Mouse (Mus musculus): ENCODE results near the gene Gper1. TPM values are rescaled to one million over a fixed set of nuclear protein-coding genes. Genes with fewer than 3 reads are reported as not detected.

Gene Gper1
- polyA plus RNA-seq, 1 experiment from 2014 or later, result 4.4 TPM

GRCm38 (mm10) chr5:139457241-139457640 is 34.3 kb downstream of the Gper1 start:
- H3K9ac ChIP-seq (ENCODE audit: low read length), result no peak overlapping the region
- no peaks in the 10 kb centered on the region for H3K27me3 ChIP-seq (ENCODE audit: control insufficient read depth, insufficient read depth, low read length)
- H3K4me1 ChIP-seq (ENCODE audit: control insufficient read depth, insufficient read depth, low read length), result peaks cover 4% of the 10 kb centered on the region; the same call in 1 of the 2 replicates
- H3K9me3 ChIP-seq (ENCODE audit: control insufficient read depth, low read length), result no peaks in the 10 kb centered on the region
- no peak overlapping the region for H3K27ac ChIP-seq (ENCODE audit: low read depth, low read length)
- H3K36me3 ChIP-seq (ENCODE audit: control insufficient read depth, insufficient read depth, low read length), result no peaks in the 10 kb centered on the region
- 95% methylated on average over 8 of the region's 8 CpGs for WGBS
- H3K4me3 ChIP-seq (ENCODE audit: low read depth, low read length), result no peak overlapping the region
- H3K4me2 ChIP-seq (ENCODE audit: low read depth), result no peak overlapping the region
- DNase-seq (ENCODE audit: low spot score) (no peak), ATAC-seq (ENCODE audit: insufficient read depth, low FRiP score, low TSS enrichment) (no peak)

- Histone ChIP-seq H3K4me2 (ENCODE audit: low read depth) (peak overlapping the region; percentile 63), H3K9ac (ENCODE audit: low read length) (peak overlapping the region; percentile 50; the same call in 1 of the 2 replicates), H3K36me3 (ENCODE audit: control insufficient read depth, insufficient read depth, low read length) (no peaks in the 10 kb centered on the region), H3K4me3 (ENCODE audit: low read depth, low read length) (peak overlapping the region; percentile 59), H3K27me3 (ENCODE audit: control insufficient read depth, insufficient read depth, low read length) (no peaks in the 10 kb centered on the region), H3K27ac (ENCODE audit: low read depth, low read length) (no peak overlapping the region), H3K4me1 (ENCODE audit: control insufficient read depth, insufficient read depth, low read length) (peaks cover 4% of the 10 kb centered on the region; the same call in 1 of the 2 replicates), H3K9me3 (ENCODE audit: control insufficient read depth, low read length) (no peaks in the 10 kb centered on the region)
- WGBS, result 10% methylated on average over 10 of the region's 10 CpGs
- DNase-seq (ENCODE audit: low spot score) (no peak), ATAC-seq (ENCODE audit: insufficient read depth, low FRiP score, low TSS enrichment) (0 out of 2 replicates have a peak, but pooled peaks have one; percentile 27)
Measured at GRCm38 (mm10) chr5:139459938-139460337, 37.0 kb downstream of the Gper1 start.

- DNase-seq (ENCODE audit: low spot score) (peak; percentile 96), ATAC-seq (ENCODE audit: insufficient read depth, low FRiP score, low TSS enrichment) (peak; percentile 98)
- WGBS, result 4% methylated on average over 42 of the region's 42 CpGs
- H3K4me1 ChIP-seq (ENCODE audit: control insufficient read depth, insufficient read depth, low read length), result peaks cover 4% of the 10 kb centered on the region; the same call in 1 of the 2 replicates
- H3K36me3 ChIP-seq (ENCODE audit: control insufficient read depth, insufficient read depth, low read length), result no peaks in the 10 kb centered on the region
- peak within 1 kb of the TSS; percentile 50; the same call in 1 of the 2 replicates for H3K9ac ChIP-seq (ENCODE audit: low read length)
- no peak within 1 kb of the TSS for H3K27ac ChIP-seq (ENCODE audit: low read depth, low read length)
- no peaks in the 10 kb centered on the region for H3K27me3 ChIP-seq (ENCODE audit: control insufficient read depth, insufficient read depth, low read length)
- no peaks in the 10 kb centered on the region for H3K9me3 ChIP-seq (ENCODE audit: control insufficient read depth, low read length)
- peak within 1 kb of the TSS; percentile 59 for H3K4me3 ChIP-seq (ENCODE audit: low read depth, low read length)
- H3K4me2 ChIP-seq (ENCODE audit: low read depth), result peak within 1 kb of the TSS; percentile 63
Measured at GRCm38 (mm10) chr5:139460384-139461067, 37.6 kb downstream of the Gper1 start, which contains the start of gene 3110082I17Rik. Gene 3110082I17Rik (minus strand): TSS chr5:139460527.

GRCm38 (mm10) chr5:139464874-139465273 is 41.9 kb downstream of the Gper1 start:
- Histone ChIP-seq H3K27ac (ENCODE audit: low read depth, low read length) (no peak overlapping the region), H3K9me3 (ENCODE audit: control insufficient read depth, low read length) (no peaks in the 10 kb centered on the region), H3K4me3 (ENCODE audit: low read depth, low read length) (no peak overlapping the region), H3K4me1 (ENCODE audit: control insufficient read depth, insufficient read depth, low read length) (no peaks in the 10 kb centered on the region; the same call in 1 of the 2 replicates), H3K27me3 (ENCODE audit: control insufficient read depth, insufficient read depth, low read length) (no peaks in the 10 kb centered on the region), H3K36me3 (ENCODE audit: control insufficient read depth, insufficient read depth, low read length) (no peaks in the 10 kb centered on the region), H3K9ac (ENCODE audit: low read length) (no peak overlapping the region), H3K4me2 (ENCODE audit: low read depth) (no peak overlapping the region)
- ATAC-seq (ENCODE audit: insufficient read depth, low FRiP score, low TSS enrichment), result no peak
- no peak for DNase-seq (ENCODE audit: low spot score)
- 86% methylated on average over 4 of the region's 4 CpGs for WGBS

GRCm38 (mm10) chr5:139466373-139466772 is 43.4 kb downstream of the Gper1 start:
- ATAC-seq (ENCODE audit: insufficient read depth, low FRiP score, low TSS enrichment), result no peak
- DNase-seq (ENCODE audit: low spot score), result no peak

GRCm38 (mm10) chr5:139466801-139467200 is 43.9 kb downstream of the Gper1 start:
- ATAC-seq (ENCODE audit: insufficient read depth, low FRiP score, low TSS enrichment) (no peak), DNase-seq (ENCODE audit: low spot score) (no peak)
- no peak overlapping the region for H3K4me2 ChIP-seq (ENCODE audit: low read depth)
- H3K9me3 ChIP-seq (ENCODE audit: control insufficient read depth, low read length), result no peaks in the 10 kb centered on the region
- H3K36me3 ChIP-seq (ENCODE audit: control insufficient read depth, insufficient read depth, low read length), result peaks cover 6% of the 10 kb centered on the region; the same call in 1 of the 2 replicates
- H3K4me1 ChIP-seq (ENCODE audit: control insufficient read depth, insufficient read depth, low read length), result no peaks in the 10 kb centered on the region
- H3K4me3 ChIP-seq (ENCODE audit: low read depth, low read length), result no peak overlapping the region
- H3K27me3 ChIP-seq (ENCODE audit: control insufficient read depth, insufficient read depth, low read length), result no peaks in the 10 kb centered on the region
- WGBS, result 75% methylated on average over 4 of the region's 4 CpGs
- H3K9ac ChIP-seq (ENCODE audit: low read length), result no peak overlapping the region
- no peak overlapping the region for H3K27ac ChIP-seq (ENCODE audit: low read depth, low read length)

More at GRCm38 (mm10) chr5:139466373-139466772, 43.4 kb downstream of the Gper1 start:
- no peak overlapping the region for H3K27ac ChIP-seq (ENCODE audit: low read depth, low read length)
- no peaks in the 10 kb centered on the region for H3K9me3 ChIP-seq (ENCODE audit: control insufficient read depth, low read length)
- no peak overlapping the region for H3K4me2 ChIP-seq (ENCODE audit: low read depth)
- WGBS, result 75% methylated on average over 2 of the region's 2 CpGs
- no peak overlapping the region for H3K9ac ChIP-seq (ENCODE audit: low read length)
- H3K36me3 ChIP-seq (ENCODE audit: control insufficient read depth, insufficient read depth, low read length), result peaks cover 2% of the 10 kb centered on the region; the same call in 1 of the 2 replicates
- no peak overlapping the region for H3K4me3 ChIP-seq (ENCODE audit: low read depth, low read length)
- no peaks in the 10 kb centered on the region for H3K27me3 ChIP-seq (ENCODE audit: control insufficient read depth, insufficient read depth, low read length)
- H3K4me1 ChIP-seq (ENCODE audit: control insufficient read depth, insufficient read depth, low read length), result no peaks in the 10 kb centered on the region

- Histone ChIP-seq H3K4me2 (ENCODE audit: low read depth) (no peak overlapping the region), H3K4me1 (ENCODE audit: control insufficient read depth, insufficient read depth, low read length) (no peaks in the 10 kb centered on the region), H3K9ac (ENCODE audit: low read length) (no peak overlapping the region), H3K4me3 (ENCODE audit: low read depth, low read length) (no peak overlapping the region), H3K27me3 (ENCODE audit: control insufficient read depth, insufficient read depth, low read length) (no peaks in the 10 kb centered on the region), H3K36me3 (ENCODE audit: control insufficient read depth, insufficient read depth, low read length) (peaks cover 6% of the 10 kb centered on the region; the same call in 1 of the 2 replicates), H3K27ac (ENCODE audit: low read depth, low read length) (no peak overlapping the region), H3K9me3 (ENCODE audit: control insufficient read depth, low read length) (no peaks in the 10 kb centered on the region)
- ATAC-seq (ENCODE audit: insufficient read depth, low FRiP score, low TSS enrichment) (no peak), DNase-seq (ENCODE audit: low spot score) (no peak)
- WGBS, result 48% methylated on average over 5 of the region's 5 CpGs
Measured at GRCm38 (mm10) chr5:139467998-139468397, 45.0 kb downstream of the Gper1 start.

GRCm38 (mm10) chr5:139474741-139475140 is 51.8 kb downstream of the Gper1 start:
- H3K27ac ChIP-seq (ENCODE audit: low read depth, low read length), result no peak overlapping the region
- no peaks in the 10 kb centered on the region for H3K4me1 ChIP-seq (ENCODE audit: control insufficient read depth, insufficient read depth, low read length)
- H3K4me2 ChIP-seq (ENCODE audit: low read depth), result no peak overlapping the region
- H3K27me3 ChIP-seq (ENCODE audit: control insufficient read depth, insufficient read depth, low read length), result no peaks in the 10 kb centered on the region
- WGBS, result 72% methylated on average over 9 of the region's 9 CpGs
- no peak overlapping the region for H3K9ac ChIP-seq (ENCODE audit: low read length)
- H3K9me3 ChIP-seq (ENCODE audit: control insufficient read depth, low read length), result no peaks in the 10 kb centered on the region
- ATAC-seq (ENCODE audit: insufficient read depth, low FRiP score, low TSS enrichment) (no peak), DNase-seq (ENCODE audit: low spot score) (no peak)
- no peak overlapping the region for H3K4me3 ChIP-seq (ENCODE audit: low read depth, low read length)
- H3K36me3 ChIP-seq (ENCODE audit: control insufficient read depth, insufficient read depth, low read length), result peaks cover 9% of the 10 kb centered on the region; the same call in 1 of the 2 replicates

All from neural tube, embryonic 11.5 days (tissue).